Mouse (Mus musculus): ENCODE data around the gene Rxfp4.
"Not testable (repeated sequence)": the region's sequence is repeated elsewhere in the genome, so short reads cannot be mapped to it uniquely, and the experiment has no call there.

Rxfp4 gene

DNA sequence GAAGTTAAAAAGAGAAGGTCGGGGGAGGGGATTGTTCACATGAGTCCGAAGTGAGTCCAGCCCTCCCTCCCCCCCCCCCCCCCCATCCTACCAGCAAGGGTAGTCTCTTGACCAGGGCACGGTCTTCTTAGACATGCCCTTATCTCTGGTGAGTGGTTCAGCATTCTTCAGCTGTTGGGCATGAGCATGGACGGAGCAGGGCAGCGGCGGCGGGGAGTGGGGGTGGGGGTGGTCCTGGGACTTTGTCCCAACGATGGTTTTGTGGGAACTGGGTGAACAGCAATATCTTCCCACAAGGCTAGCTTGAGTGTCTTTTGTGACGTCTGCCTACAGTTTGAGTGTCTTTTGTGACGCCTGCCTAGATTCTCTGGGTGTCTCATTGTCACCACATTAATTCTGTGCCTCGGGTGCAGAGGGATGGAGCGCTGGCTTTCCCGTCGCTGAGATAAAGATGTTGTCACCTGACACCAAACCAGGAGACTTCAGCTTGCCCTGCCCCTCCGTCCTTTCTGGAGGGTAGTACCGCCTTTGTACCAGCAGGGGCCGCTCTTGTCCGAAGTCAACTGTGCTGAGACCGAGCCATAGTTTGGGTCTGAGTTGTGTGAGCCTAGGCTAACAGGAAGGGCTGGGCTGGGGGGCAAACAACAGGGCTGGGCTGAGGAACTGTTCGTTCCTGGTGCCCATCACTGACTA, 45.7 kb downstream of the Rxfp4 start:
- peak; percentile 94 for DNase-seq

DNA sequence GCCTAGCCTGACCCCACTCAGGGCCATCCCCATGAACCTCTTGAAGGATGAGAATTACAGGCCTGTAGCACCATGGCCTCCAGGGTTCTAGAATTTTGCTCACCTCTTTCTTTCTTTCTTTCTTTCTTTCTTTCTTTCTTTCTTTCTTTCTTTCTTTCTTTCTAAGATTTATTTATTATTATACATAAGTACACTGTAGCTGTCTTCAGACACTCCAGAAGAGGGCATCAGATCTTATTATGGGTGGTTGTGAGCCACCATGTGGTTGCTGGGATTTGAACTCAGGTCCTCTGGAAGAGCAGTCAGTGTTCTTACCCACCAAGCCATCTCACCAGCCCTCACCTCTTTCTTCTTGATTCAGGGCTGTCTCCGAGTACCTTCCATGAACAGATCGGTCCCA, 47.3 kb downstream of the Rxfp4 start, which contains the start of gene Arhgef2:
TSS of gene Arhgef2 (plus strand) at position 301 of the 400 bp plus-strand sequence.
- DNase-seq = not testable (repeated sequence)

DNA sequence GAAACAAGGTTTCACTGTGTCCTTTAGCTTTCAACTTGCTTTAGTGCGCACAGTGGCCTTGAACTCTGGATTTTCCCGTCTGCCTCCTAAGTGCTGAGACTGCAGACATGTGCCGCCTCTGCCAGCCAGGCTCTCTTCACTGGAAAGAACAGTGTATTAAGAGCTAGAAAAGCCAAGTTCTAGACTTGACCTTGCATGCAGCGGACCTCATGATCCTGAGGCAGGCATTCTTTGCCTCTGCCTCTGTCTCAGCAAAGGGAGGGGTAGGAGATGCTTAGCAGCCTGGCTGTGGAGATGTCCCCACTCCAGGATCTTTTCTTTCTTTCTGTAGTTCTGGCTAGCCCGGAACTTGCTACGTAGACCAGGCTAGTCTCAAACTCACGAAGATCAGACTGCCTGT, 48.1 kb downstream of the Rxfp4 start:
- no peak for DNase-seq

DNA sequence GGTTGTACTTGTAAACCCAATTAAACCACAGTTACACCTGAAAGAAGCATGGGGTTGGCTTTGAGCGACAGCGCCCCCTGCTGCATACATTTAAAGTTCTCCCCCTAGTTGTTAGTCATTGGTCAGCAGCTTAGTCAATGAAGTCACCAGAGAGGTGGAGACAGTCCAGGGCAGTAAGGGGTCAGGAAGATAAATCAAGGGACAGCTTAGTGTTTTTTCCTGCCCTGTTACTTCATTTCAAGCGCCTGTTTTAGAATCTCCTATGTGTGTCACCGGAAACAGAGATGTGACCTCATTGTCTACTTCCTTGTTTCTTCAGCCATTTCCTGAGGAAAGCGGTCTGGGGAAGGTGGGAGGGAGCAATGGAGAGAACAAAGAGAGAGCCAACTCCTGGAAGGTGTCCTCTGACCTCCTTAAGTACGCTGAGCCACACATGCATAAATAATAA, 49.2 kb downstream of the Rxfp4 start:
- peak; percentile 93 for DNase-seq

DNA sequence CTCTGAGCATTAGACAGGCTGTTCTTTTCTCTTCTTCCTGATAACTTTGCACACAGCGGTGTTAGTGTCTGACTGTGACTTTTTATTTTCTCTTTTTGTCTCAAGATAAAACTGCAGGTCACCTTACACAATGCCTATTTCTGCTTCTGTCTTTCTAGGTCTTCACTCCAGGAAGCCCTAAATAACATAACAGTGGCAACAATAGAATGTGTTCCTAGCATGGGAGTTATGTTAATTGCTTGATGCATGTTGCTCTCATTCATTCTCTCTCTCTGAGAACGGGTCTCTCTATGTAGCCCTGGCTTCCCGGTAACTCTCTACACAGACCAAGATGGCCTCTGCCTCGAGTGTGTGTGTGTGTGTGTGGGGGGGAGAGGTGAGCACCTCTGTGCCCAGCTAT, 50.5 kb downstream of the Rxfp4 start:
- no peak for DNase-seq
